In genomic region chr17:26895578-26895977, GRCm38 (mm10) we compare ENCODE assay signal across 9 mouse cellular contexts. TPM values are rescaled to one million over a fixed set of nuclear protein-coding genes. Genes with fewer than 3 reads are reported as not detected.
DNase-seq lines count a peak whose midpoint lies in the region; ATAC-seq lines count a peak whose summit lies in the region.
"Had no signal": no experiment of that assay in that cellular context is flagged by ENCODE, and none has a peak within 500 bp of the region (broad histone marks: within the 10 kb centered on the region; RNA-seq: fewer than 3 reads in every experiment).

No protein-coding gene starts in this region.

- no peak overlapping the region for H3K9ac ChIP-seq in kidney, embryonic 16.5 days (replicated peaks; ENCODE audit: low read length)
- H3K9ac ChIP-seq: neural tube, embryonic 12.5 days had no signal

- DNase-seq in kidney, adult 11 months: peak; percentile 53
- DNase-seq in adrenal gland, adult 2 months: peak; percentile 71
- peak; percentile 86 for DNase-seq in embryo, embryonic 10.5 days (ENCODE audit: low spot score)
- DNase-seq in heart, postnatal 4 days: peak; percentile 87
- DNase-seq in lung, adult 18-20 months: peak; percentile 59 to 70
- DNase-seq in retina, postnatal 1 day: peak; percentile 90
- peak; percentile 46 for DNase-seq in urinary bladder, adult 2 months (ENCODE audit: low spot score)

- no peaks in the 10 kb centered on the region for H3K27me3 ChIP-seq in kidney, embryonic 16.5 days (ENCODE audit: insufficient read depth, low read length)
- H3K27me3 ChIP-seq: neural tube, embryonic 12.5 days had no signal

- H3K9me3 ChIP-seq in kidney, embryonic 16.5 days (ENCODE audit: low read length): no peaks in the 10 kb centered on the region; the same call in 1 of the 2 replicates
- H3K9me3 ChIP-seq: neural tube, embryonic 12.5 days had no signal

- H3K4me2 ChIP-seq in kidney, embryonic 16.5 days (replicated peaks; ENCODE audit: low read depth, low read length): no peak overlapping the region
- H3K4me2 ChIP-seq: neural tube, embryonic 12.5 days had no signal

- 14% methylated on average over 10 of the region's 10 CpGs for WGBS in kidney, embryonic 16.5 days

- no peak for ATAC-seq in kidney, embryonic 16.5 days (ENCODE audit: low FRiP score, low TSS enrichment)

- no peak overlapping the region for H3K4me3 ChIP-seq in kidney, embryonic 16.5 days (ENCODE audit: low read length)
- H3K4me3 ChIP-seq: neural tube, embryonic 12.5 days had no signal

- peaks cover 13% of the 10 kb centered on the region; the same call in 1 of the 2 replicates for H3K4me1 ChIP-seq in kidney, embryonic 16.5 days (ENCODE audit: insufficient read depth, low read length)

- H3K27ac ChIP-seq in kidney, embryonic 16.5 days (ENCODE audit: low read length): no peak overlapping the region
- H3K27ac ChIP-seq: neural tube, embryonic 12.5 days had no signal

- no peaks in the 10 kb centered on the region for H3K36me3 ChIP-seq in kidney, embryonic 16.5 days (ENCODE audit: insufficient read depth, low read length)
- H3K36me3 ChIP-seq: neural tube, embryonic 12.5 days had no signal

RNA-seq across cellular contexts. Expression of gene Kifc5b, which starts 21.3 kb away (rescaled TPM):
- 8.2 and 10.8 TPM in 2 replicates for polyA plus RNA-seq in kidney, embryonic 16.5 days (2015; fragmentation: Nextera tagmentation; extraction: Ambion mirVana)
- total RNA-seq in adrenal gland, adult 2 months (2021): 1 to 10 TPM; 1.0 to 1.3 TPM
- polyA plus RNA-seq in adrenal gland, adult 2 months (2012; rRNA removed): 1.2 and 2.1 TPM in 2 replicates
- 10 to 100 TPM; 15.0 to 15.2 TPM for total RNA-seq in heart, postnatal 4 days (2021)
- 1.7 and 1.8 TPM in 2 replicates for polyA plus RNA-seq in urinary bladder, adult 2 months (2012; rRNA removed)

RNA-seq across cellular contexts. Expression of gene Phf1, which starts 37.3 kb away (rescaled TPM):
- 9.3 and 9.4 TPM in 2 replicates for polyA plus RNA-seq in kidney, embryonic 16.5 days (2015; fragmentation: Nextera tagmentation; extraction: Ambion mirVana)
- total RNA-seq in adrenal gland, adult 2 months (2021): 10 to 100 TPM; 35.2 to 36.4 TPM
- 202 and 271 TPM in 2 replicates for polyA plus RNA-seq in adrenal gland, adult 2 months (2012; rRNA removed)
- 1 to 10 TPM; 9.9 to 10.0 TPM for total RNA-seq in heart, postnatal 4 days (2021)
- polyA plus RNA-seq in urinary bladder, adult 2 months (2012; rRNA removed): 51.2 and 65.3 TPM in 2 replicates

RNA-seq across cellular contexts. Expression of gene Cuta, which starts 43.8 kb away (rescaled TPM):
- polyA plus RNA-seq in kidney, embryonic 16.5 days (2015; fragmentation: Nextera tagmentation; extraction: Ambion mirVana): 187 and 203 TPM in 2 replicates
- 100 to 1,000 TPM; 145 to 164 TPM for total RNA-seq in adrenal gland, adult 2 months (2021)
- 378 and 381 TPM in 2 replicates for polyA plus RNA-seq in adrenal gland, adult 2 months (2012; rRNA removed)
- 100 to 1,000 TPM in 1 of 2 experiments, 10 to 100 TPM in 1; 97.2 to 106 TPM for total RNA-seq in heart, postnatal 4 days (2021)
- 122 and 145 TPM in 2 replicates for polyA plus RNA-seq in urinary bladder, adult 2 months (2012; rRNA removed)

RNA-seq across cellular contexts. Expression of gene Syngap1, which starts 45.5 kb away (rescaled TPM):
- 1.1 and 2.2 TPM in 2 replicates for polyA plus RNA-seq in kidney, embryonic 16.5 days (2015; fragmentation: Nextera tagmentation; extraction: Ambion mirVana)
- 10 to 100 TPM; 14.3 to 21.8 TPM for total RNA-seq in adrenal gland, adult 2 months (2021)
- polyA plus RNA-seq in adrenal gland, adult 2 months (2012; rRNA removed): 51.6 and 56.0 TPM in 2 replicates
- 10 to 100 TPM; 12.6 to 13.4 TPM for total RNA-seq in heart, postnatal 4 days (2021)
- 22.1 and 32.4 TPM in 2 replicates for polyA plus RNA-seq in urinary bladder, adult 2 months (2012; rRNA removed)

RNA-seq across cellular contexts. Expression of gene Nkx2-5, which starts 50.8 kb away (rescaled TPM):
- not detected in 2 replicates for polyA plus RNA-seq in kidney, embryonic 16.5 days (2015; fragmentation: Nextera tagmentation; extraction: Ambion mirVana)
- not detected for total RNA-seq in adrenal gland, adult 2 months (2021)
- polyA plus RNA-seq in adrenal gland, adult 2 months (2012; rRNA removed): 0.16 and 0.26 TPM in 2 replicates
- total RNA-seq in heart, postnatal 4 days (2021): 100 to 1,000 TPM; 123 to 128 TPM
- polyA plus RNA-seq in urinary bladder, adult 2 months (2012; rRNA removed): not detected in 2 replicates
- polyA plus RNA-seq: neural tube, embryonic 12.5 days had no signal
